Mouse (Mus musculus): ENCODE data around the gene Ankrd6.

DNA sequence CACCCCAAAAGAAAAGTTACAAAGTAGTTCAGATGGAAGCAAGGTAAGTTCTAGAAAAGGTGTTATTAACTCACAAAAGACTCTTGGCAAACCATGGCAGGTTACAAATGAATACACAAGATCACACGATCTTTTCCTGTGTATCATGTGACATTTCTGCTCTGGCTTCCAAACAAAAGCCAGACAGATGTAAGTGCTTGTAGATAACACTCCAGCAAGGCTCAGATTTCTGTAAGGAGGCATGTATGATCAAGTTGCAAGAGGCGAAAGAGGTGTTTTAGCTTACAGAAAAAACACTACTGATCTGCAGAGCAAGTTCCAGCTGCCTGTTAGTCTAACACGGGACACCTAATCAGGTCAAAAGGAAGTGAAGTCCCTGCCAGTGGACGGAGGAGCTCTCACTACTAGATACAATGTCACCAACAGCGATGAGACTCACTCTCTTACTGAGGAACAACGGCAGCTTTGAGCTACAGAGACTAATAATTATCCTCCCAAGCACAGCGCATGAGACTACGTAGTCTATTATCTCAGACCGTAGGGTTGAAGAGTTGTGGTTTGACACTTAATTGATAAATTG is 13.8 kb downstream of the Ankrd6 start:
- TF ChIP-seq CTCF (IDR thresholded peaks at IDR 0.05; ENCODE audit: insufficient read depth, low read depth, low read length), result no peak
- no peak for TF ChIP-seq POLR2A (IDR thresholded peaks at IDR 0.05; ENCODE audit: insufficient read depth, low read depth, low read length)
